Mouse (Mus musculus) forebrain, embryonic 16.5 days (tissue): Measurements from ENCODE around the gene Bod1. TPM values are rescaled to one million over a fixed set of nuclear protein-coding genes. Genes with fewer than 3 reads are reported as not detected.

Experiments used
- ATAC-seq: fragments of 200-750 bp; cut with Nextera tagmentation; 2 replicates; pipeline ENCODE4 v1.8.0; 2017; ENCODE audit warnings: mild to moderate bottlenecking, moderate library complexity
- H3K27ac ChIP-seq: fragments of 300-500 bp; sonication (generic); 2 replicates; pipeline ENCODE4 v1.5.1; 2014; ENCODE audit warnings: low read length, control low read depth
- H3K27me3 ChIP-seq: fragments of 300-500 bp; sonication (generic); replicated peaks from 2 replicates; pipeline ENCODE4 v1.6.1; 2014; ENCODE audit warnings: low read length; ENCODE audit not compliant: control insufficient read depth, insufficient read depth
- H3K36me3 ChIP-seq: fragments of 300-500 bp; sonication (generic); 2 replicates; pipeline ENCODE4 v1.6.1; 2014; ENCODE audit not compliant: control insufficient read depth, insufficient read depth
- H3K4me1 ChIP-seq: fragments of 300-500 bp; sonication (generic); replicated peaks from 2 replicates; pipeline ENCODE4 v1.6.1; 2014; ENCODE audit warnings: low read length; ENCODE audit not compliant: control insufficient read depth, insufficient read depth
- H3K4me2 ChIP-seq: fragments of 300-500 bp; sonication (generic); 2 replicates; pipeline ENCODE4 v1.6.1; 2014; ENCODE audit warnings: mild to moderate bottlenecking, low read length, control low read depth
- H3K4me3 ChIP-seq: fragments of 300-500 bp; sonication (generic); replicated peaks from 2 replicates; pipeline ENCODE4 v1.5.1; 2014; ENCODE audit warnings: mild to moderate bottlenecking, low read length, control low read depth
- H3K9ac ChIP-seq: fragments of 300-500 bp; sonication (generic); replicated peaks from 2 replicates; pipeline ENCODE4 v1.6.1; 2014; ENCODE audit warnings: low read depth, low read length, control low read depth
- H3K9me3 ChIP-seq: fragments of 300-500 bp; sonication (generic); 2 replicates; pipeline ENCODE4 v1.6.1; 2016; ENCODE audit warnings: low read length; ENCODE audit not compliant: control insufficient read depth
- WGBS: fragments of 180-500 bp; shearing (Covaris S2); extraction: QIAGEN DNeasy Blood & Tissue Kit; methylation state at CpG from one replicate; pipeline ENCODE4 v1.1.7; 2014; 5-methylcytosine and 5-hydroxymethylcytosine counted together
- polyA plus RNA-seq: library from polyadenylated mRNA; unstranded; fragments of >200 nt; fragmentation: Nextera tagmentation; extraction: Ambion mirVana; gene quantifications from 2 replicates; pipeline ENCODE4 v1.2.1, GENCODE M21; 2015

Bod1 gene
- polyA plus RNA-seq, 1 experiment from 2014 or later = 141 TPM

DNA sequence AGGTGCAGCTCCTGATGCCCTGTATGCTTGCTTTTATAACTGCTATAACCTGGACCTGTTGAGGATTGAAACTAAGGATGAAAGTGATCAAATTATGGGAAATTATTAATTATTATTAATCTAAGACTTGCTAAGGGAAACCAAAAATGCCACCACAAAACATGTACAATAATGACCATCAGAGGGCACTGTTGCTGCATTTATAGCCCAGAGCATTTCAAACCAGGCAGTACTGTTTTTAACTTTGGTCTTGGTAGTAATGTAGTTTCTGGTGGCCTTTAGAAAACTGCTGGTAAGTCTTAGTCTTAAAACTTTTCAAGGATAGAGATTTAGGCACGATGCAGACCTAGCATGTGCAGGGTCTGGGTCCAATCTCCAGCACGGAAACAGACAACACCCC, 3.7 kb upstream of the Bod1 start:
- Histone ChIP-seq H3K4me2 (no peak overlapping the region), H3K27me3 (no peaks in the 10 kb centered on the region), H3K27ac (no peak overlapping the region), H3K9ac (no peak overlapping the region), H3K4me3 (no peak overlapping the region), H3K4me1 (peaks cover 15% of the 10 kb centered on the region), H3K36me3 (no peaks in the 10 kb centered on the region), H3K9me3 (no peaks in the 10 kb centered on the region)
- WGBS = 36% methylated on average over 2 of the region's 2 CpGs
- no peak for ATAC-seq

DNA sequence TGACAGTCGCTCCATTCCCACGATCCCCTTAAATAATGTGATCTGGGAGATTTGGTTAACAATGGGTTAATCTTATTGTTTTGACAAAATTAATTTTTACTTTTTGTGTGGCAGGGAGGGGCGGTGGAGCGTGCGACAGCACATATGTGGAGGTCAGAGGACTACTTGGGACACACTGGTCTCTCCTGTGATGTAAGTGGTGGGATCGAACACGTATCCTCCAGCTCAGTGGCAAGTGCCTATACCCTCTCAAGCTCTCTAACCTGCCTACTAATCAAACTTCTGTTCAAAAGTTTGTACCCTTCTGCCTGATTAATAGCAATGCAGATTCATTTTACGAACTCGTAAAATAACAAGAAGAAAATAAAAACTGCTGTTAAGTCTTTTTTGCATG, 482 bp upstream of the Bod1 start:
- Histone ChIP-seq H3K4me3 (peak overlapping the region; percentile 58), H3K4me1 (peaks cover 22% of the 10 kb centered on the region), H3K9ac (peak overlapping the region; percentile 63), H3K36me3 (0 out of 2 replicates have a peak, but pooled peaks cover 7% of the 10 kb centered on the region), H3K9me3 (no peaks in the 10 kb centered on the region), H3K27me3 (no peaks in the 10 kb centered on the region), H3K27ac (peak overlapping the region; percentile 6; the same call in 1 of the 2 replicates), H3K4me2 (peak overlapping the region; percentile 83)
- peak; percentile 54 for ATAC-seq
- 14% methylated on average over 9 of the region's 9 CpGs for WGBS

DNA sequence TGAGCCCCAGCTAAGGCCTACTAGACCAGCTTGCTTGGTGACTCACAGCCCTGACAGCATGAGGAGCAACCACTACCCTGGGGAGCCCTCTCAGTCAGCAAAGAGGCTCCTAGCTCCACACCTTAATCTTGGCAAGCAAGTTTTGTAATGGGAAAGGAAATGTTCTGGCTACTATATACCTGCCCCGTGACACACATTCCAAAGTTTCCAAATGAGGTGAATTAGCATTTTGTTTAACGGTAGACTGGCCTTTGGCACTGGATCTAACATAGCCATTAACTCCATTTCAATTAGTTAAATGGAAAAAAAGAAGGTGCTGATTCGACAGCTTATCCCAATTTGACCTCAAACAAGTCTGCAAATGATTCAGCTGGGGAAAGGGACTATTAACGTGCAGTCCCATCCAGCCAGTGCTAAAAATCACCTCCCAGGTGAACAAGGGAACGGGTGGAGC, 1.2 kb downstream of the Bod1 start:
- peak overlapping the region; percentile 27 for H3K4me3 ChIP-seq
- peaks cover 21% of the 10 kb centered on the region for H3K36me3 ChIP-seq
- no peak for ATAC-seq
- peak overlapping the region; percentile 52 for H3K4me2 ChIP-seq
- H3K9me3 ChIP-seq = no peaks in the 10 kb centered on the region
- peaks cover 17% of the 10 kb centered on the region for H3K4me1 ChIP-seq
- no peaks in the 10 kb centered on the region for H3K27me3 ChIP-seq
- H3K9ac ChIP-seq = no peak overlapping the region
- H3K27ac ChIP-seq = no peak overlapping the region
- 52% methylated on average over 5 of the region's 5 CpGs for WGBS

DNA sequence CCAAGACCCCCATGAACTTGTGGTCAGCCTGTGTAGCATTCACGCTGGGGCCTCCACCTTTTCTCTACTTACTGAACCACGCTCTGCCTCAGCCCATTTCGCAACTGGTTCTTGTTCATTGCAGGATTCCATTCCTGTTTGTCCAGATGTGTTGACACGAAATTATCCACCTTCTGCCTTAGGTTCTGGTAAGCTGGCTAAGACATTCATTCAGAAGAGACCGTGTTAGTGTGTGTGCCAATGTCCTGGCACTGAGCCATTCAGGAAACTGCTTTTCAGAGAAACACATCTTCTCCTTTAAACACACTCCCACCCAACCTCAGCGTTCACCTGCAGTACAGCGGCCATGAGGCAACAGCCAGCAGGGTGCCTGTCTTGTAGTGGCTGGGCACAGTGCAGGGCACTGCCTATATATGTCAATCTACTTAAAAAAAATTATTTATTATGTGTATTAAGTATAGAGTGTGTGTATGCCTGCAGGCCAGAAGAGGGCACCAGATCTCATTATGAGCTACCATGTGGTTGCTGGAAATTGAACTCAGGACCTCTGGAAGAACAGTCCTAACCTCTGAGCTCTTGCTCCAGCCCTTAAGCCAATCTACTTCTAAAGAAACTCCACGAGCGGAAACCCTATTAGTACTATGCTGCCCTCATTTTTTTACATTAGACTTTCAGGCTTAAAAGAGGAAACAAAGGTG, 2.4 kb downstream of the Bod1 start:
- no peak for ATAC-seq
- peaks cover 33% of the 10 kb centered on the region for H3K36me3 ChIP-seq

DNA sequence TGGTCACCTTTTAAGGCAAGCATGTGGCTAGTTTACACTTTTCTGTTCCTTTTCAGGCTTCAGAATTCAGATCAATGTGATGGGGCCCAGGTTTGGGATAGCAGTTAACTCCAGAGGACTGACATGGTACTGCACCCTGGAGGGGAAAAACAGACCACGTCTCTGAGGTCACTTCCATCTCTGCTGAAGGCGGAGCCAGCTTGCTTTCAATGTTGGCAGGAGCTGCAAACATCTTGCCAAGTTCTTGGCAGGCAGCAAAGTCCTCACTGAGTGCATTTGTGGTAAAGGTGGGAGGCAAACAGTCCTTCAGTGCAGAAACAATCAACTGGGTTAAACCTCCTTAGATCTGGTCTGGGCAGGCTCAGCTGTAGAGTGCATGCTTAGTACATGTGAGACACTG, 7.5 kb downstream of the Bod1 start:
- Histone ChIP-seq H3K4me2 (no peak overlapping the region), H3K4me3 (no peak overlapping the region), H3K27ac (no peak overlapping the region), H3K9me3 (no peaks in the 10 kb centered on the region), H3K36me3 (peaks cover 42% of the 10 kb centered on the region), H3K9ac (no peak overlapping the region), H3K4me1 (no peaks in the 10 kb centered on the region), H3K27me3 (no peaks in the 10 kb centered on the region)
- no peak for ATAC-seq
- WGBS = 59% methylated on average over 2 of the region's 2 CpGs

More for the DNA sequence above, 2.4 kb downstream of the Bod1 start:
- Histone ChIP-seq H3K4me2 (no peak overlapping the region), H3K4me1 (peaks cover 17% of the 10 kb centered on the region), H3K9ac (no peak overlapping the region), H3K4me3 (no peak overlapping the region), H3K9me3 (no peaks in the 10 kb centered on the region), H3K27ac (no peak overlapping the region), H3K27me3 (no peaks in the 10 kb centered on the region)
- 92% methylated on average over 9 of the region's 9 CpGs for WGBS

DNA sequence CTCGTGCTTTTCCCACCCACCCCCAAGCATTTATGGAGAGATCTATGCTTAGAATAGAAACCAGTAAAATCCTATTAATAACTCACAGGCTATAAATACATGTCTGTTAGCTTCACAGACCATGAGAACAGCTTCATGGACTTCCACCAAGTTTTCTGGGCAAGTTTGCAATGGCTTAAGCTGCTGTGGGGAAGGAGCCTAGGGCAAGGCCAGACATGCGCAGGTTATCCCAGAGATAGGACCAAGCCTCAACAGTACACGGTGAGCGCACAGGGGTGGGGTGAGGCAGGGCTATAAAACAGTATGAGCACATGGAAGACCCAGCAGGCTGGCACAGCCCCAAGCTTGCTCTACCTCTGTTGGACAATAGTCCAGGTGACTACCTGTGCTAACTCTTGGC, 8.2 kb downstream of the Bod1 start:
- H3K4me2 ChIP-seq = no peak overlapping the region
- H3K27me3 ChIP-seq = no peaks in the 10 kb centered on the region
- no peak overlapping the region for H3K27ac ChIP-seq
- no peak overlapping the region for H3K4me3 ChIP-seq
- no peaks in the 10 kb centered on the region for H3K9me3 ChIP-seq
- H3K4me1 ChIP-seq = no peaks in the 10 kb centered on the region
- no peak for ATAC-seq
- WGBS = 95% methylated on average over 4 of the region's 4 CpGs
- H3K36me3 ChIP-seq = peaks cover 39% of the 10 kb centered on the region
- no peak overlapping the region for H3K9ac ChIP-seq

DNA sequence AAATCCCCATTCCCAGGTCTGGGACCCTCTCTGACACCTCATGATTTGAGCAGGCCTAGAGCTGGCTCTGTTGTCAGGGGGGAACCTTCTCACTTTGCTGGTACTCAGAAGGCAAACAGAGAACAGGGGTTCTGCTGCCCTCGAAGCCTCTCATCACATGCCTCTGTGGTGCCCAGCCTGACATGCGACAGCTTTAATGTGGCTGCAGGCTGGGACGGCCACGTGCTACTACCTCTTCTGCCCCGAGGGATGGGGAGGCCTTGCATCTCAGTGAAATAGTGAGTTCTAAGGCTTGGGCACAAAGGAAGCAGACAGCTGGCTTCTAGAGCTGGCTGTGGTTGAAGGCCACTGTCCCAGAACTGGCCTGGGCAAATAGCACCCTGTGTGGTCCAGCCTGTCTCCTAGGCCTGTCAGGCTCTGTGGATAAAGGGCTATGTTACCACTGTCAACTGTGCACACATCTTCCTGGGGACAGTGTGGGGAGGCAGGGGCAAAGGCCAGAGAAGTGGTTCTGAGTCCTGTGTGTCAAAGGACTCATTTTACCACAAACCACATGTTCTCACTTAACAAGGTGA, 8.7 kb downstream of the Bod1 start:
- Histone ChIP-seq H3K4me2 (no peak overlapping the region), H3K4me1 (no peaks in the 10 kb centered on the region), H3K9ac (no peak overlapping the region), H3K4me3 (no peak overlapping the region), H3K27ac (no peak overlapping the region), H3K36me3 (peaks cover 37% of the 10 kb centered on the region), H3K27me3 (no peaks in the 10 kb centered on the region), H3K9me3 (no peaks in the 10 kb centered on the region)
- ATAC-seq = no peak
- 88% methylated on average over 5 of the region's 5 CpGs for WGBS

DNA sequence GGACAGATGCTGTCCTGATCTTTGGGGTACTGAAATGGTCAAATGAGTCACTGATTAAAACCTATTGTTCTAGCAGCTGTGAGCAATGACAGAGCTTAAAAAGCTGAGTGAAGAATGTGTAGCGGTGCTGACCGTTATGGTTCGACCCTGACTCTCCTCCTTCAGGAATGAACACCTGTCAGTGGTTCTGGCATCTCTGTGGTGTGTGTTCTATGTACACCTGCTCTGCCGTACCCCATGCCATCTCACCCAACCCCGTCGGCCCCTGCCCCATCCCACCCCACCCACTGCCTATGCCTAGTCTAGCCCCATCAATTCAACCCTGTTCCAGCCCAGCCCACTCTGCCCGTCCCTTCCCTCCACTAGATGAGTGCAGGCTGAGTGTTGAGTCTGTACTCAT, 9.5 kb downstream of the Bod1 start:
- H3K27me3 ChIP-seq = no peaks in the 10 kb centered on the region
- WGBS = 86% methylated on average over 7 of the region's 7 CpGs
- peaks cover 37% of the 10 kb centered on the region for H3K36me3 ChIP-seq
- no peak overlapping the region for H3K27ac ChIP-seq
- no peak overlapping the region for H3K4me2 ChIP-seq
- H3K9me3 ChIP-seq = no peaks in the 10 kb centered on the region
- H3K4me1 ChIP-seq = no peaks in the 10 kb centered on the region
- no peak overlapping the region for H3K4me3 ChIP-seq
- ATAC-seq = no peak
- H3K9ac ChIP-seq = no peak overlapping the region

DNA sequence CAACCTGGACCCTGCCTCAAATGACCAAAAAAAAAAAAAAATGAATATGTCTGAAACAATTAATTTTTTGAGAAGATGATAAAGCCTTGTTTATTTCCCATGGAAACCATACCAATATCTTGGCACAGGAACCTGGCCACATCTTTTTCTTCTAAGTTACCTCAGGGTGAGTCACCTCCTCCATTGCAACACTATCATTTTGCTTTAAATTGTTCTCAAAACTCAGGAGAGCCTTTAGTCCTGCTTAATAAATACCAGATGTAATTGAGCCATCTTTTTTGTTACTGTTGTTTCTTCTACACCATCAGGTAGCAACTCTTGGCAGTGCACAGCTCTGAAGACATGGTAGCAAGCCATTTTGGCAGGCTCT, 13.9 kb downstream of the Bod1 start:
- Histone ChIP-seq H3K9ac (no peak overlapping the region), H3K27me3 (no peaks in the 10 kb centered on the region), H3K4me2 (no peak overlapping the region), H3K36me3 (0 out of 2 replicates have a peak, but pooled peaks cover 2% of the 10 kb centered on the region), H3K9me3 (no peaks in the 10 kb centered on the region), H3K4me3 (no peak overlapping the region), H3K4me1 (no peaks in the 10 kb centered on the region), H3K27ac (no peak overlapping the region)
- no peak for ATAC-seq
